Mouse (Mus musculus): ENCODE measurements around the gene Nme3. TPM values are rescaled to one million over a fixed set of nuclear protein-coding genes. Genes with fewer than 3 reads are reported as not detected.

Gene Nme3
- total RNA-seq, 2 experiments from 2014 or later = 60.1 to 63.7 TPM

DNA sequence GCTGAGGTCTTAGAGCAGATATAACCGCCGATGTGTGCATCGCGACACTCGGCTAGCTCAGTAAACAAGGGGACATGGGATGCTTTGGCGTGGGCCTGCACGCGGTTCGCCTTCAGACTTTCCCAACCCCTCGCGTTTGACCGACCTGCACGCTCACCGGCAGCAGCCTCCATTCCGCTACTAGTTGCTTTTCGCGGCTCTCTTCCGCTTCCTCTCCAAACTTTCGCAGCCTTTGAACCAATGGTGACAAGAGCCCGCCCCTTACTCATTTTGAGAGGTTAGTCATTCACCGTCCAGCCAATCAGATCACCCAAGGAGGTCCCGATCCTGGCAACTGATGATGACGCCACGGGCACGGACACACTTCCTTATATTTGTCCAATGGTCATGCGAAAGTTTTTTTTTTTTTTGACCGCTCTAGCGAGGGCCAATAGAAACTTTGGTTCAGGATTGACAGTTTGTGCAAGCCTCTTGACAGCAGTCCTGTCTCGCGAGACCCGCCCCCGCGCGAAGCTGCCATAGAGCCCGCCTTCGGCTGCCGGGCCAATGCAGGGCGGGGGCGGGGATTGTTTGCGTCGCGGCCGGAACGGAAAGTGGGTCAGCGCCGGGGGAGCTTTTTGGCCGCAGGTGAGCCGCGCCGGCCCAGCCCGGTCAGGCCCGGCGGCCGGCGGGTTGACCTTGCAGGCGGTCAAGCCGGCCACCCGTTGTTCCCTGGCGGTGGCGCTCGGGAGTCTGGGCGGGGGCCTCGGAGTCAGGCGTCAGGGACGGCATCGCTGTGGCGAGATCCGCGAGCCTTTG, 10.0 kb upstream of the Nme3 start, which contains the start of the genes Nubp2 and Spsb3:
TSS of gene Nubp2 (minus strand) at position 216 of the 798 bp plus-strand sequence.
TSS of gene Spsb3 (plus strand) at position 510 of the 798 bp plus-strand sequence.
- peak; percentile 97 to 99 for DNase-seq (ENCODE audit: low spot score in 2 of 2)
- peak; percentile 59 for TF ChIP-seq CTCF (conservative IDR thresholded peaks at IDR 0.05)
- H3K27ac ChIP-seq = peak within 1 kb of the TSS; percentile 98
- peak within 1 kb of the TSS; percentile 94 for H3K4me3 ChIP-seq

DNA sequence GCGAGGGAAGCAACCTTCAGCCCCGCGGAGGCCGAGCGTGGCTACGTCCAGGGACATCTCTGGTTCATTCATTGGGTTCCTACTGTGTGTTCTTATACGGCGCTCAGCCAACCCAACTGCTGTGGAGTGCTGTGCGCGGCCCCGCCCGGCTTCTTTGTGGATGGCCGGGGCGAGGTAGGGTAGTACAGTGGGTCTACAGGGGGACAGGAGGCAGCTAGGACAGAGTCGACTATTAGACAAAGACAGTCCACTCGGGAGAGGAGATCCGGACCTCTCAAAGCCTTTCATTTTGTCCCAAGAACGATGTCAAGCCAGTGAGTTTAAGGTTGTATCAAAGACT, 9.4 kb upstream of the Nme3 start:
- Histone ChIP-seq H3K27ac (peak overlapping the region; percentile 98), H3K4me3 (peak overlapping the region; percentile 76)
- TF ChIP-seq CTCF (conservative IDR thresholded peaks at IDR 0.05) = no peak; the same call in 1 of the 2 replicates
- DNase-seq (ENCODE audit: low spot score in 2 of 2) = no peak

DNA sequence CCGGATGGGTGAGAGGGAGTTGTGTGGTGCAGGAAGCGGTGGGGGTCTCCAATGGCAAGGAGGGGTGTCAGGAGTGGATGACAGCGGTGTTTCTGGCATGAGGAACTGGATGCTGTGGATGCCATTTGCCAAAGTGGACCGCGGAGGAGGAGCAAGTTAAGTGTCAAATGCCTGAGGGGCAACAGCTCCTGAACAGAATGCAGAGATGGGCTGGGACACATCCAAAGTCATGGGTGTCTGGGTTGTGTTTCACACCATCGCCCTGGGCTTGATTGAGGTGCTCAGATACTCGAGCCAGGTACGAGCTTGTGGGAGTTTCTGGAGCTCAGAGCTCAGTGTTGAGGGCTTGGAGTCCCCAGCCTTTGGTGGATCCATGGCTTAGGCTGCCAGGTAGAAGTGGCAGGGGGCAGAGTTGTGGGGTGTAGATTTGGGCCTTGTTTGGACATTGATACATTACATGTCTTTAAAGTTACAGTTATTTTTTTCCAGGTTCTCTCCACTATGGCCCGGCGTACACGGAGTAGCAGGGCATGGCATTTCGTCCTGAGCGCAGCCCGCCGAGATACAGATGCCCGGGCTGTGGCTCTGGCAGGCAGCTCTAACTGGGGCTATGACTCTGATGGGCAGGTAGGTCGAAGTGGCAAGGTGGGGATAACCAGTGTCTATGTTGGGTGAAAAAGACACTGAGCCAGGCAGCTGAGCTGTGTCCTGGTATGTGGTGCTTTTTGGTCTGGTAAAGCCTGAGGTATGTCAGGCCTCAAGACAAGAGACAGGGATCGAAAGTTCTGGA, 8.8 kb upstream of the Nme3 start:
- TF ChIP-seq CTCF (conservative IDR thresholded peaks at IDR 0.05) = no peak
- Histone ChIP-seq H3K27ac (peak overlapping the region; percentile 98), H3K4me3 (peak overlapping the region; percentile 76)
- DNase-seq (ENCODE audit: low spot score in 2 of 2) = peak in 1 of 2 experiments; percentile 8

GRCm38 (mm10) chr17:24888862-24889261, 7.4 kb upstream of the Nme3 start:
- TF ChIP-seq CTCF (conservative IDR thresholded peaks at IDR 0.05) = no peak
- Histone ChIP-seq H3K4me3 (no peak overlapping the region), H3K27ac (no peak overlapping the region)
- no peak for DNase-seq (ENCODE audit: low spot score in 2 of 2)

- TF ChIP-seq CTCF (conservative IDR thresholded peaks at IDR 0.05) = no peak
- Histone ChIP-seq H3K4me3 (no peak overlapping the region), H3K27ac (no peak overlapping the region; the same call in 1 of the 2 replicates)
- DNase-seq (ENCODE audit: low spot score in 2 of 2) = no peak
Measured at GRCm38 (mm10) chr17:24890151-24891092, 5.9 kb upstream of the Nme3 start.

DNA sequence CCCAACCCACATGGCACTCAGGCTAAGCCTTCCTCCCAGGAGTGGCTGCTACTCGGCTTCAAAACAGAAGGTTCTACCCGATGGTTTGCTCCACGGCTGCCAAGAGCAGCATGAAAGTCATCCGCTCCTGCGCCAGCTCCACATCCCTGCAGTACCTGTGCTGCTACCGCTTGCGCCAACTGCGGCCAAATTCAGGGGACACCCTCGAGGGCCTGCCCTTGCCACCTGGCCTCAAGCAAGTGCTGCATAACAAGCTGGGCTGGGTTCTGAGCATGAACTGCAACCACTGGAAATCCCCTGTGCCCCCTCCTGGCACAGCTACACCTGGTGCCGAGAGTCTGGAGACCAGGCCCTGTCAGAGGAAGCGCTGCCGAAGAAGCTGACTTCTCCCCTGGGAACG, 5.0 kb upstream of the Nme3 start:
- Histone ChIP-seq H3K4me3 (no peak overlapping the region), H3K27ac (peak overlapping the region; percentile 48; the same call in 1 of the 2 replicates)
- no peak for TF ChIP-seq CTCF (conservative IDR thresholded peaks at IDR 0.05)
- DNase-seq (ENCODE audit: low spot score in 2 of 2) = no peak

DNA sequence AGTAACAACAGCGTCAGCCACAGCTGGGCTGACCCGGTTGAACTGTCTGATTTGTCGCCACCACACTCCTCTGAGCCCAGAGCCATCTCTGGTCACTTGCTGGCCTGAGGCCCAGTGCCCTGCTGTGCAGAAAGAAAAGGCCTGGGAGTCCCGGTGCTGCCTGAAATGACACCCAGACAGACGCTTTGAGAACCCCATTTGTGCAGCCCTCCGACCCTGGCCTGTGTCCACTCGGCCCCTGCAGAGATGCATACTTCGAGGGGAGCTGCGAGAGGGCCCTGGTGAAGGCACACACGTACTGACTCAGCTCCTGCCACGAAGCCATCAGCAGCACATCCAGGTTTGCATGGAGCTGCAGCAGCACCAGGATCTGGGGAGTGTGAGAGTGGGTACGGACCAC, 3.5 kb upstream of the Nme3 start:
- no peak for DNase-seq (ENCODE audit: low spot score in 2 of 2)
- TF ChIP-seq CTCF (conservative IDR thresholded peaks at IDR 0.05) = no peak
- Histone ChIP-seq H3K4me3 (no peak overlapping the region), H3K27ac (no peak overlapping the region)

- H3K4me3 ChIP-seq = no peak overlapping the region
- no peak overlapping the region for H3K27ac ChIP-seq
- no peak for DNase-seq (ENCODE audit: low spot score in 2 of 2)
- TF ChIP-seq CTCF (conservative IDR thresholded peaks at IDR 0.05) = no peak
Measured at GRCm38 (mm10) chr17:24893276-24893675, 3.0 kb upstream of the Nme3 start.

- peak overlapping the region; percentile 94 for H3K27ac ChIP-seq
- peak overlapping the region; percentile 96 for H3K4me3 ChIP-seq
- DNase-seq (ENCODE audit: low spot score in 2 of 2) = no peak
- TF ChIP-seq CTCF (conservative IDR thresholded peaks at IDR 0.05) = no peak
Measured at GRCm38 (mm10) chr17:24894061-24894994, 2.0 kb upstream of the Nme3 start.

- peak; percentile 81 to 87 for DNase-seq (ENCODE audit: low spot score in 2 of 2)
- no peak for TF ChIP-seq CTCF (conservative IDR thresholded peaks at IDR 0.05)
- peak within 1 kb of the TSS; percentile 96 for H3K4me3 ChIP-seq
- H3K27ac ChIP-seq = peak within 1 kb of the TSS; percentile 94
Measured at GRCm38 (mm10) chr17:24894995-24895547, 1.2 kb upstream of the Nme3 start, which contains the start of the genes Eme2 and Mrps34. Eme2 (minus strand) TSS chr17:24895087. Mrps34 (plus strand) TSS chr17:24895116.

Data from layer of hippocampus, adult 2 months (tissue).